Mouse (Mus musculus): ENCODE data around the gene Dbil5.
A peak's percentile ranks its signal among the peaks of the same experiment; 100 is the strongest.
"Not testable (repeated sequence)": the region's sequence is repeated elsewhere in the genome, so short reads cannot be mapped to it uniquely, and the experiment has no call there.

Gene Dbil5

GRCm38 (mm10) chr11:76217390-76217800 lies at the start of gene Dbil5, which contains the start of gene Gemin4:
Gene Dbil5, plus strand, starts transcription at chr11:76217608.
Gene Gemin4, minus strand, starts transcription at chr11:76217664.
- DNase-seq (ENCODE audit: low read depth, low spot score), result peak; percentile 96

- DNase-seq (ENCODE audit: low read depth, low spot score), result no peak
Observed at GRCm38 (mm10) chr11:76168976-76169375, 48.4 kb upstream of the Dbil5 start.

GRCm38 (mm10) chr11:76170207-76170606 lies 47.2 kb upstream of the Dbil5 start:
- no peak for DNase-seq (ENCODE audit: low read depth, low spot score)

GRCm38 (mm10) chr11:76178726-76179494 lies 38.5 kb upstream of the Dbil5 start:
- DNase-seq (ENCODE audit: low read depth, low spot score), result peak; percentile 79

- peak; percentile 91 for DNase-seq (ENCODE audit: low read depth, low spot score)
Observed at GRCm38 (mm10) chr11:76179495-76180145, 37.8 kb upstream of the Dbil5 start, which contains the start of the genes Vps53 and Fam57a. Gene Vps53, minus strand, starts transcription at chr11:76179647. Gene Fam57a, plus strand, starts transcription at chr11:76179671.

GRCm38 (mm10) chr11:76180146-76180540 lies 37.3 kb upstream of the Dbil5 start:
- DNase-seq (ENCODE audit: low read depth, low spot score), result no peak

GRCm38 (mm10) chr11:76183745-76184144 lies 33.7 kb upstream of the Dbil5 start:
- no peak for DNase-seq (ENCODE audit: low read depth, low spot score)

GRCm38 (mm10) chr11:76186908-76187307 lies 30.5 kb upstream of the Dbil5 start:
- DNase-seq (ENCODE audit: low read depth, low spot score), result no peak

- no peak for DNase-seq (ENCODE audit: low read depth, low spot score)
Observed at GRCm38 (mm10) chr11:76196275-76196976, 21.0 kb upstream of the Dbil5 start.

- no peak for DNase-seq (ENCODE audit: low read depth, low spot score)
Observed at GRCm38 (mm10) chr11:76196977-76197469, 20.4 kb upstream of the Dbil5 start.

- DNase-seq (ENCODE audit: low read depth, low spot score), result no peak
Observed at GRCm38 (mm10) chr11:76201761-76202674, 15.4 kb upstream of the Dbil5 start.

GRCm38 (mm10) chr11:76206793-76207192 lies 10.6 kb upstream of the Dbil5 start:
- no peak for DNase-seq (ENCODE audit: low read depth, low spot score)

- no peak for DNase-seq (ENCODE audit: low read depth, low spot score)
Observed at GRCm38 (mm10) chr11:76210228-76210985, 7.0 kb upstream of the Dbil5 start.

- not testable (repeated sequence) for DNase-seq (ENCODE audit: low read depth, low spot score)
Observed at GRCm38 (mm10) chr11:76211595-76211994, 5.8 kb upstream of the Dbil5 start.

- DNase-seq (ENCODE audit: low read depth, low spot score), result no peak
Observed at GRCm38 (mm10) chr11:76213841-76214240, 3.6 kb upstream of the Dbil5 start.

- DNase-seq (ENCODE audit: low read depth, low spot score), result no peak
Observed at GRCm38 (mm10) chr11:76215011-76215410, 2.4 kb upstream of the Dbil5 start.

- no peak for DNase-seq (ENCODE audit: low read depth, low spot score)
Observed at GRCm38 (mm10) chr11:76216049-76216540, 1.3 kb upstream of the Dbil5 start.

- DNase-seq (ENCODE audit: low read depth, low spot score), result no peak
Observed at GRCm38 (mm10) chr11:76216681-76217389, 573 bp upstream of the Dbil5 start.

GRCm38 (mm10) chr11:76224631-76225030 lies 7.2 kb downstream of the Dbil5 start:
- DNase-seq (ENCODE audit: low read depth, low spot score), result no peak
